In the genomic region with DNA sequence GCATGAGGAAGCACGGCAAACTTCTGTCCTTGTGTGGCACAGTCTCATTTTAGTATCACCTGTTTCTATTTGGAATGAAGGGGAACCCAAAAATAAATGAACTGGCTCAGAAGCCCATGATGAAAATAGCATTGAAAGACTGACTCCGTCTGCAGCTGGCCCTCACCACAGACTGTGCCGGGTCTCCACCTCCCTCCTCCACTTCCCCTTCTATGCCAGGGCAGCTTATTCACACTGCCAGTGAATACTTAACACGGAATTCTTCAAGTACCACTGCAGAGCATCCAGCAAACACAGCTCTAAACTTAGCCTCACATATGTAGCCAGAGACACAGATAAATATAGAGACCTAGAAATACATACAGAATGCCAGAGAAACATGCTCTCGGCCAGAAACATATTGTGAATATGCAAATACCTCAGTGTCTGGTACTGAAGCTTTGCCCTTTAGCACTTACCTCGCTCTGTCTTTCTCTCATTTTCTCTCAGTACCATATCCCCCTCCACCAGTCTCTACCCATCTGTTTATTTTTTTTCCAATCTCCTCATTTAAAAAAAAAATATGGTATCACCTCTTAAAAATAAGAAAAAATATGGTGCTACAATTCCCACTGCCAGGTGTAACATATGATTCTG, we compare ENCODE assay signal across 14 mouse cellular contexts.
A peak's percentile ranks its signal among the peaks of the same experiment; 100 is the strongest.
DNase-seq lines count a peak whose midpoint lies in the region; ATAC-seq and TF ChIP-seq lines count a peak whose summit lies in the region.
"Had no signal": no experiment of that assay in that cellular context is flagged by ENCODE, and none has a peak within 500 bp of the region (broad histone marks: within the 10 kb centered on the region; RNA-seq: fewer than 3 reads in every experiment).

No protein-coding gene starts in this region.

- no peak for TF ChIP-seq CTCF in stomach, postnatal 0 days (IDR thresholded peaks at IDR 0.05; ENCODE audit: low read depth)

- H3K79me2 ChIP-seq in myocyte (ENCODE audit: control insufficient read depth, insufficient read depth) = no peaks in the 10 kb centered on the region

- H3K4me2 ChIP-seq in heart, embryonic 12.5 days = no peak overlapping the region
- no peak overlapping the region for H3K4me2 ChIP-seq in embryonic facial prominence, embryonic 15.5 days (replicated peaks)
- no peak overlapping the region for H3K4me2 ChIP-seq in heart, embryonic 16.5 days (ENCODE audit: low read depth, low read length)
- H3K4me2 ChIP-seq in myocyte (ENCODE audit: low read depth) = no peak overlapping the region
- no peak overlapping the region for H3K4me2 ChIP-seq in midbrain, embryonic 13.5 days (replicated peaks)
- no peak overlapping the region for H3K4me2 ChIP-seq in stomach, postnatal 0 days (replicated peaks; ENCODE audit: low read depth)
- H3K4me2 ChIP-seq: embryonic facial prominence, embryonic 13.5 days; hindbrain, embryonic 13.5 days; midbrain, embryonic 12.5 days had no signal

- peaks cover 10% of the 10 kb centered on the region for H3K4me1 ChIP-seq in heart, embryonic 12.5 days (replicated peaks)
- H3K4me1 ChIP-seq in embryonic facial prominence, embryonic 15.5 days = no peaks in the 10 kb centered on the region
- peaks cover 7% of the 10 kb centered on the region for H3K4me1 ChIP-seq in heart, embryonic 16.5 days (ENCODE audit: control insufficient read depth, insufficient read depth, low read length)
- 0 out of 2 replicates have a peak, but pooled peaks cover 3% of the 10 kb centered on the region for H3K4me1 ChIP-seq in midbrain, embryonic 13.5 days (replicated peaks)
- no peaks in the 10 kb centered on the region for H3K4me1 ChIP-seq in stomach, postnatal 0 days (replicated peaks; ENCODE audit: control insufficient read depth, insufficient read depth)
- H3K4me1 ChIP-seq: embryonic facial prominence, embryonic 13.5 days; hindbrain, embryonic 13.5 days had no signal

- no peak overlapping the region for H3K27ac ChIP-seq in heart, embryonic 12.5 days (ENCODE audit: poor library complexity, severe bottlenecking)
- H3K27ac ChIP-seq in embryonic facial prominence, embryonic 15.5 days (replicated peaks) = no peak overlapping the region
- H3K27ac ChIP-seq in heart, embryonic 16.5 days (ENCODE audit: low read length) = 0 out of 2 replicates have a peak overlapping the region, but pooled peaks have one; percentile 26
- H3K27ac ChIP-seq in midbrain, embryonic 13.5 days = no peak overlapping the region
- H3K27ac ChIP-seq in stomach, postnatal 0 days (replicated peaks) = no peak overlapping the region
- H3K27ac ChIP-seq: embryonic facial prominence, embryonic 13.5 days; hindbrain, embryonic 13.5 days; midbrain, embryonic 12.5 days had no signal

- no peak overlapping the region for H3K4me3 ChIP-seq in heart, embryonic 12.5 days
- no peak overlapping the region for H3K4me3 ChIP-seq in embryonic facial prominence, embryonic 15.5 days (replicated peaks)
- H3K4me3 ChIP-seq in heart, embryonic 16.5 days (ENCODE audit: low read length) = no peak overlapping the region
- no peak overlapping the region for H3K4me3 ChIP-seq in myocyte
- H3K4me3 ChIP-seq in midbrain, embryonic 13.5 days (replicated peaks) = no peak overlapping the region
- no peak overlapping the region for H3K4me3 ChIP-seq in stomach, postnatal 0 days (ENCODE audit: low read depth, low read length)
- H3K4me3 ChIP-seq: embryonic facial prominence, embryonic 13.5 days; hindbrain, embryonic 13.5 days; midbrain, embryonic 12.5 days had no signal

- H3K27me3 ChIP-seq in heart, embryonic 12.5 days (replicated peaks) = no peaks in the 10 kb centered on the region
- H3K27me3 ChIP-seq in embryonic facial prominence, embryonic 15.5 days = no peaks in the 10 kb centered on the region
- no peaks in the 10 kb centered on the region for H3K27me3 ChIP-seq in heart, embryonic 16.5 days (ENCODE audit: control insufficient read depth, insufficient read depth, low read length)
- H3K27me3 ChIP-seq in myocyte (ENCODE audit: control insufficient read depth, insufficient read depth, insufficient read length) = no peaks in the 10 kb centered on the region
- H3K27me3 ChIP-seq in midbrain, embryonic 13.5 days = no peaks in the 10 kb centered on the region; the same call in 1 of the 2 replicates
- H3K27me3 ChIP-seq in stomach, postnatal 0 days (ENCODE audit: control insufficient read depth, insufficient read depth, low read length) = no peaks in the 10 kb centered on the region
- H3K27me3 ChIP-seq: hindbrain, embryonic 13.5 days had no signal

- H3ac ChIP-seq in myocyte (ENCODE audit: control insufficient read depth, insufficient read length) = no peak overlapping the region

- DNase-seq in heart, adult 18-20 months = peak; percentile 48 to 86
- DNase-seq in stomach, postnatal 0 days (ENCODE audit: low spot score) = no peak
- DNase-seq in adrenal gland, postnatal 14 days = no peak
- DNase-seq: kidney, postnatal 10 days; liver had no signal

- TF ChIP-seq POLR2A in myocyte (IDR thresholded peaks at IDR 0.05; ENCODE audit: insufficient read length, low read depth) = no peak

- no peak overlapping the region for H3K9ac ChIP-seq in heart, embryonic 12.5 days
- no peak overlapping the region for H3K9ac ChIP-seq in embryonic facial prominence, embryonic 15.5 days
- H3K9ac ChIP-seq in heart, embryonic 16.5 days (ENCODE audit: low read length) = no peak overlapping the region
- H3K9ac ChIP-seq in midbrain, embryonic 13.5 days (replicated peaks) = no peak overlapping the region
- no peak overlapping the region for H3K9ac ChIP-seq in stomach, postnatal 0 days (ENCODE audit: low read length)
- H3K9ac ChIP-seq: embryonic facial prominence, embryonic 13.5 days; hindbrain, embryonic 13.5 days; midbrain, embryonic 12.5 days had no signal

- ATAC-seq in heart, embryonic 12.5 days (ENCODE audit: insufficient number of reproducible peaks, low FRiP score) = no peak
- ATAC-seq in embryonic facial prominence, embryonic 15.5 days (ENCODE audit: insufficient number of reproducible peaks, low FRiP score, low TSS enrichment, low read depth) = peak; percentile 39; the same call in 1 of the 2 replicates
- peak; percentile 91 for ATAC-seq in heart, embryonic 16.5 days (replicated peaks; ENCODE audit: extremely low read depth, insufficient read depth, low FRiP score)
- ATAC-seq in midbrain, embryonic 13.5 days = no peak
- ATAC-seq in stomach, postnatal 0 days (ENCODE audit: low FRiP score, low TSS enrichment) = no peak
- ATAC-seq: CD4-positive, CD25-positive, alpha-beta regulatory T cell, adult 4 months had no signal

- H3K36me3 ChIP-seq in heart, embryonic 12.5 days = no peaks in the 10 kb centered on the region
- no peaks in the 10 kb centered on the region for H3K36me3 ChIP-seq in embryonic facial prominence, embryonic 15.5 days
- H3K36me3 ChIP-seq in heart, embryonic 16.5 days (ENCODE audit: control insufficient read depth, insufficient read depth) = no peaks in the 10 kb centered on the region
- H3K36me3 ChIP-seq in myocyte (ENCODE audit: control insufficient read depth, insufficient read depth) = no peaks in the 10 kb centered on the region
- H3K36me3 ChIP-seq in midbrain, embryonic 13.5 days = no peaks in the 10 kb centered on the region
- no peaks in the 10 kb centered on the region for H3K36me3 ChIP-seq in stomach, postnatal 0 days (ENCODE audit: control insufficient read depth, insufficient read depth, low read length)
- H3K36me3 ChIP-seq: embryonic facial prominence, embryonic 13.5 days; hindbrain, embryonic 13.5 days; midbrain, embryonic 12.5 days had no signal

- H3K9me3 ChIP-seq in heart, embryonic 12.5 days (replicated peaks) = no peaks in the 10 kb centered on the region
- H3K9me3 ChIP-seq in embryonic facial prominence, embryonic 15.5 days (replicated peaks) = no peaks in the 10 kb centered on the region
- no peaks in the 10 kb centered on the region for H3K9me3 ChIP-seq in heart, embryonic 16.5 days (replicated peaks; ENCODE audit: control insufficient read depth, low read length)
- H3K9me3 ChIP-seq in midbrain, embryonic 13.5 days = no peaks in the 10 kb centered on the region
- no peaks in the 10 kb centered on the region for H3K9me3 ChIP-seq in stomach, postnatal 0 days (ENCODE audit: control insufficient read depth, low read length)
- H3K9me3 ChIP-seq: embryonic facial prominence, embryonic 13.5 days; hindbrain, embryonic 13.5 days; midbrain, embryonic 12.5 days had no signal

- WGBS in heart, embryonic 12.5 days = 42% methylated on average over 6 of the region's 6 CpGs
- WGBS in embryonic facial prominence, embryonic 15.5 days = 47% methylated on average over 6 of the region's 6 CpGs
- WGBS in heart, embryonic 16.5 days = 30% methylated on average over 6 of the region's 6 CpGs
- 58% methylated on average over 6 of the region's 6 CpGs for WGBS in midbrain, embryonic 13.5 days
- WGBS in stomach, postnatal 0 days = 67% methylated on average over 6 of the region's 6 CpGs

- no peak for TF ChIP-seq EP300 in stomach, postnatal 0 days (optimal IDR thresholded peaks at IDR 0.05)

TF ChIP-seq in myocyte, 11 proteins besides CTCF, POLR2A, EP300 and RAD21:
- TF ChIP-seq SRF (IDR thresholded peaks at IDR 0.05; ENCODE audit: control insufficient read depth, insufficient read length, low read depth) (no peak), TCF3 (IDR thresholded peaks at IDR 0.05; ENCODE audit: insufficient read length, low read depth) (no peak), TCF12 (IDR thresholded peaks at IDR 0.05; ENCODE audit: insufficient read depth, poor library complexity, severe bottlenecking) (peak; percentile 37), MYOG (IDR thresholded peaks at IDR 0.05; ENCODE audit: control insufficient read depth in 1 of 3, insufficient read depth in 1 of 3, insufficient read length in 2 of 3, low read depth in 2 of 3) (peak in 2 of 3 experiments; percentile 60 to 67), MYOD1 (IDR thresholded peaks at IDR 0.05; ENCODE audit: control insufficient read depth in 1 of 3, insufficient read length in 2 of 3, low read depth in 2 of 3) (peak in 1 of 3 experiments; percentile 68)

Comparison
In these comparisons a context has a peak if more than half of its experiments do, and no peak if none do; other contexts are left out.
1. ATAC-seq: peak in embryonic facial prominence, embryonic 15.5 days (single experiment) and heart, embryonic 16.5 days (single experiment); none in heart, embryonic 12.5 days (single experiment), midbrain, embryonic 13.5 days (single experiment) and stomach, postnatal 0 days (single experiment).
2. DNase-seq: peak in heart, adult 18-20 months (2 of 2); none in stomach, postnatal 0 days (single experiment) and adrenal gland, postnatal 14 days (single experiment).